ENCODE assay signal across 21 mouse cellular contexts in the genomic region with DNA sequence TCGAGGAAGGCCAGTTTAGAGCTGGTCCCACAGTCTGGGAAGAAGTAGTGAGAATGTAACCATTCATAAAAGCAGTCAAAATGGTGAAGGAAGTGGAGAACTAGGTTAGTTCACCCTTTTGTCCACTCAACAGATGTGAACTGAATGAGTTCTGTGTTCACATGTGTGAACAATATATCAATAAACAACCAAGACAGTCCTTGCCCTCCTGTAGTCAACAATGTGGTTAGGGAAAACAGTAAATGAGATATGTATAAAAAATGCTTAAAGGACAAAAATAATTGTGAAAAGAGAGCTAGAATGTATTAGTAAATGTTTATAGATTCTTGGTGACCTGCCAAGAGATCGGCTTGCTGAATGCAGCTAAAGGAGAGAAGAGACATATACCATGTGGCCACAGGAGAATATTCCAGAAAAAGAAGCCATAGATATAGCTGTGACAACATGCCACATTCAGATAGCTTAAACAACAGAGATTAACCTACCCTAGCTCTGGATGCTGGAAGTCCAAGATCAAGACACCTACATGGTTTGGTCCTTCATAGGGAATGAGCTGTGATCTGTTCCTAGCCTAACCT.
DNase-seq lines count a peak whose midpoint lies in the region; ATAC-seq and TF ChIP-seq lines count a peak whose summit lies in the region.
"Had no signal": no experiment of that assay in that cellular context is flagged by ENCODE, and none has a peak within 500 bp of the region (broad histone marks: within the 10 kb centered on the region; RNA-seq: fewer than 3 reads in every experiment).

No protein-coding gene starts in this region.

- H3K9ac ChIP-seq in lung, embryonic 15.5 days: no peak overlapping the region
- no peak overlapping the region for H3K9ac ChIP-seq in lung, postnatal 0 days (replicated peaks; ENCODE audit: low read depth)
- H3K9ac ChIP-seq: embryonic facial prominence, embryonic 13.5 days; embryonic facial prominence, embryonic 15.5 days; forebrain, embryonic 12.5 days had no signal

- DNase-seq in lung, postnatal 14 days: no peak
- peak; percentile 21 for DNase-seq in lung, postnatal 0 days (ENCODE audit: low spot score)
- no peak for DNase-seq in lung, postnatal 4 days
- DNase-seq: adrenal gland, adult 2 months; adrenal gland, postnatal 10 days; adrenal gland, postnatal 25 days; cerebellum, adult 11 months; cerebellum, adult 18-20 months; cerebellum, adult 8-10 months; cerebellum, adult 9-11 months; cerebellum, postnatal 14 days; cerebellum, postnatal 36 days; embryo, embryonic 11 days had no signal

- peak; percentile 81; the same call in 1 of the 2 replicates for ATAC-seq in lung, embryonic 15.5 days (ENCODE audit: borderline replicate concordance, extremely low read depth, low FRiP score, low TSS enrichment)
- ATAC-seq in lung, postnatal 0 days: peak; percentile 32; the same call in 1 of the 2 replicates
- ATAC-seq: forebrain, embryonic 14.5 days; forebrain, embryonic 16.5 days had no signal

- 0 out of 2 replicates have a peak, but pooled peaks cover 3% of the 10 kb centered on the region for H3K4me1 ChIP-seq in lung, embryonic 15.5 days
- no peaks in the 10 kb centered on the region for H3K4me1 ChIP-seq in lung, postnatal 0 days (ENCODE audit: insufficient read depth, low read depth, low read length)
- H3K4me1 ChIP-seq: embryonic facial prominence, embryonic 13.5 days; embryonic facial prominence, embryonic 15.5 days; forebrain, embryonic 12.5 days had no signal

- TF ChIP-seq CTCF in lung, postnatal 0 days (IDR thresholded peaks at IDR 0.05): no peak

- no peaks in the 10 kb centered on the region for H3K36me3 ChIP-seq in lung, embryonic 15.5 days
- H3K36me3 ChIP-seq in lung, postnatal 0 days (ENCODE audit: insufficient read depth, low read length): no peaks in the 10 kb centered on the region
- H3K36me3 ChIP-seq: embryonic facial prominence, embryonic 13.5 days; embryonic facial prominence, embryonic 15.5 days; forebrain, embryonic 10.5 days; forebrain, embryonic 12.5 days had no signal

- H3K27ac ChIP-seq in lung, embryonic 15.5 days: 0 out of 2 replicates have a peak overlapping the region, but pooled peaks have one; percentile 33
- no peak overlapping the region for H3K27ac ChIP-seq in lung, postnatal 0 days (ENCODE audit: low read length)
- H3K27ac ChIP-seq: embryonic facial prominence, embryonic 13.5 days; embryonic facial prominence, embryonic 15.5 days; forebrain, embryonic 10.5 days; forebrain, embryonic 12.5 days had no signal

- TF ChIP-seq EP300 in lung, postnatal 0 days (IDR thresholded peaks at IDR 0.05): no peak

- H3K4me3 ChIP-seq in lung, embryonic 15.5 days: no peak overlapping the region
- no peak overlapping the region for H3K4me3 ChIP-seq in lung, postnatal 0 days (ENCODE audit: low read depth, low read length)
- H3K4me3 ChIP-seq: embryonic facial prominence, embryonic 13.5 days; embryonic facial prominence, embryonic 15.5 days; erythroblast, embryonic 14.5 days; forebrain, embryonic 10.5 days; forebrain, embryonic 12.5 days had no signal

- no peaks in the 10 kb centered on the region for H3K9me3 ChIP-seq in lung, embryonic 15.5 days
- no peaks in the 10 kb centered on the region for H3K9me3 ChIP-seq in lung, postnatal 0 days (ENCODE audit: low read length)
- H3K9me3 ChIP-seq: embryonic facial prominence, embryonic 13.5 days; embryonic facial prominence, embryonic 15.5 days; forebrain, embryonic 10.5 days; forebrain, embryonic 12.5 days had no signal

- WGBS in lung, embryonic 15.5 days: 28% methylated on average over 2 of the region's 2 CpGs
- WGBS in lung, postnatal 0 days: 46% methylated on average over 2 of the region's 2 CpGs

- no peak overlapping the region for H3K4me2 ChIP-seq in lung, embryonic 15.5 days
- no peak overlapping the region for H3K4me2 ChIP-seq in lung, postnatal 0 days (replicated peaks; ENCODE audit: low read depth, low read length)
- H3K4me2 ChIP-seq: embryonic facial prominence, embryonic 13.5 days; embryonic facial prominence, embryonic 15.5 days; forebrain, embryonic 12.5 days had no signal

- H3K27me3 ChIP-seq in lung, embryonic 15.5 days: no peaks in the 10 kb centered on the region
- H3K27me3 ChIP-seq in lung, postnatal 0 days (replicated peaks; ENCODE audit: insufficient read depth, low read length): no peaks in the 10 kb centered on the region
- H3K27me3 ChIP-seq: embryonic facial prominence, embryonic 13.5 days; embryonic facial prominence, embryonic 15.5 days; forebrain, embryonic 12.5 days had no signal
